Mouse (Mus musculus): ENCODE measurements around the gene Btg4.

DNA sequence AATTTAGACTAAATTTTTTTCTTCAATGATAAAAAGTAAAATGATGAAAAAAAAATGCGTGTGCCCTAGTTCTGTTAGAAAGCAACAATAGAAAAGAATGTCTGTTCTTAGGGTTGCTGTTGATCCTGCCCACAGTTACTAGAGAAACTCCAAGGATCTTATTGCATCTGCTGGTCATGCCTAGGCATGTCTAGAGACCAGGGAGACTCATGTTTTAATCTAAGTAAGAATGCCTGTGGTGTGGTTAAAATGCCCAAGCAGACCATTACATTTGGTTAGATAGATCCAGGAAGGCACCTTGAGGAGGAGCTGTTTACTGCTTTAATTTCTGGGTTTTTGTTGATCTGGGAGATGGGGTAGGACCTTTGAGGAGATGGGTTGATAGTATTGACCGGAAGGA lies 45.0 kb downstream of the Btg4 start:
- TF ChIP-seq CTCF (IDR thresholded peaks at IDR 0.05; ENCODE audit: control insufficient read depth, insufficient read depth, insufficient replicate concordance, low read depth, low read length), result no peak
- TF ChIP-seq POLR2A (IDR thresholded peaks at IDR 0.05; ENCODE audit: control insufficient read depth, low read depth, low read length), result no peak

Data from testis, adult 2 months (tissue).